Mouse (Mus musculus) c-Kit-negative CD71-positive TER-119-positive erythroid progenitor cells, embryonic 14.5 days (primary cell): ENCODE data around the gene Cfap100.

ENCODE experiments used
- DNase-seq: peaks from one replicate; pipeline ENCODE4 v3.0.0-alpha.2; 2013; ENCODE audit warnings: low read depth, low spot score

Cfap100 gene

GRCm38 (mm10) chr6:90428380-90428974 lies at the start of gene Cfap100:
Cfap100 (minus strand) TSS chr6:90428797.
- no peak for DNase-seq

- no peak for DNase-seq
Measured at GRCm38 (mm10) chr6:90476941-90477518, 48.4 kb upstream of the Cfap100 start.

- no peak for DNase-seq
Measured at GRCm38 (mm10) chr6:90475854-90476212, 47.2 kb upstream of the Cfap100 start.

DNA sequence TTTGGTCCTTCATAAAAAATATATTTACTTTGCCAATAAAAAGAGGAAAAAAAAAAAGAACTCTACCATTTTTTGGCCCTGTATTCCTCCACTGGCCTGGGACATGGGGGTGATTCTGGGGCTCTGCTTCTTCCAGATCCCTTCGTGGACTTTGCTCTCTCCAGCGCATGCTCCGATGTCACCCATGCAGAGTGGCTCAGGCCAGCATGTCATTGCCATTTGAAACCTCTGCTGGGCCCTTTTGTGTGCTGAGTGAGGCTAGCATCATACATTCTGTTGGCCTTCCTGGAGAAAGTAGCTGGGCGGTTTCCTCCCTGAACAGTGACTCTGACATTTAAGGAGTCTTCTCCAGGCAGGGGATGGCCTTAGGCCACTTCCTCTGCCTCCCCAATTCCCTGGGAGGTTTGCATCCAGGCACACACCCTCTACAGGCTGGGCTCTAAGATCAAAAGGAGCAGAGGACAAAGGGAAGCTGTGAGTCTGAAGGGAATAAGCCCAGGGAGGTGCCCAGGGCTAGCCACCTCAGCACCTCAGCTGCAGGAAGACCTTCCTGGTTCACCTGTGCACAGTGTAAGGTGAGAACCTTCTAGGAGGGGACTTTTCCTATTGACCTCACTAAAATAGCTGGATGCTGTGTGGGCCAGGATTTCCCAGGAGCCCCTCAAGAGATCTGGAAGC lies 46.7 kb upstream of the Cfap100 start:
- DNase-seq, result no peak

- DNase-seq, result no peak
Measured at GRCm38 (mm10) chr6:90474361-90474750, 45.8 kb upstream of the Cfap100 start.

GRCm38 (mm10) chr6:90473630-90474360 lies 45.2 kb upstream of the Cfap100 start:
- DNase-seq, result no peak

DNA sequence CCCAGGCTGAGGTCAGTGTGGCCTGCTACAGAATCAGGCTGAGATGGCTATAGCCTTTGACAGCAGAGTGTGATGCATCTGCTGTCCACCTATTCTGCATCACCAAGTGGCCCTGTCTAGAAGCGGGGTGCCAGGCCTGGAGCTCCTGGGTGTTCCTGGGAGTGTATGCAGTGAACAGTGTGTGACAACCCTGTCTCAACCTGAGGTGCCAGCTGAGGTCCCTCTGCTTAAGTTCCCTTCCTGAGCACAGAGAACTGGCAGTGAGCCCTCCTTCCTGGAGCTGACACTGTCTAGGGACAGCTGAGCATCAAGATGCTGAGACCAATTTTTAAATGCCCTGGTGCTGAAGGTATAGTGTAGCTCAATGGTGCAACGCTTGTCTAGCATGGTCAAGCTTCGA lies 44.1 kb upstream of the Cfap100 start:
- DNase-seq, result no peak

GRCm38 (mm10) chr6:90472079-90472478 lies 43.5 kb upstream of the Cfap100 start:
- no peak for DNase-seq

GRCm38 (mm10) chr6:90470947-90471541 lies 42.4 kb upstream of the Cfap100 start:
- no peak for DNase-seq

- no peak for DNase-seq
Measured at GRCm38 (mm10) chr6:90470255-90470654, 41.7 kb upstream of the Cfap100 start.

- no peak for DNase-seq
Measured at GRCm38 (mm10) chr6:90469041-90469440, 40.4 kb upstream of the Cfap100 start.

DNA sequence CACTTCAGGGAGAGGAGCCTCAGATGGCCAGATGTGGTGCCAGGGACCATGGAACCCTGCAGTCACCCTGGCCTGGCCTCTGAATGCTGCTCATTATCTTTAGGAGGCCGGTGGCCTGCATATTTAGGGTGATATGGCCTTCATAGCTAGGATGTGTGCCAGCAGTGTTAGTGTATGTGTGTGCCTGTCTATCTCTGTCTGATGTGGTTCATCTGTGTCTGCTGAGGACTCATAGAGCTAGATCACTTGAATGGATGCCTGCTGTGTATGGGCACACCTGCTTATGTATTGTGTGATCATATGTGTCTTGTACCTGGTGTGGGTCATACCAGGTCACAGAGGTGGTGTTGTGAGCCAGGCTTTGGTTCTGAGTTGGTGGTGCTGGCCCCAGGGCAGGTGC lies 39.6 kb upstream of the Cfap100 start:
- no peak for DNase-seq

GRCm38 (mm10) chr6:90466847-90467410 lies 38.3 kb upstream of the Cfap100 start:
- DNase-seq, result no peak

- DNase-seq, result no peak
Measured at GRCm38 (mm10) chr6:90466079-90466478, 37.5 kb upstream of the Cfap100 start.

GRCm38 (mm10) chr6:90465028-90465640 lies 36.5 kb upstream of the Cfap100 start:
- DNase-seq, result no peak

- no peak for DNase-seq
Measured at GRCm38 (mm10) chr6:90463890-90464421, 35.4 kb upstream of the Cfap100 start.

- DNase-seq, result no peak
Measured at GRCm38 (mm10) chr6:90463228-90463862, 34.7 kb upstream of the Cfap100 start.

DNA sequence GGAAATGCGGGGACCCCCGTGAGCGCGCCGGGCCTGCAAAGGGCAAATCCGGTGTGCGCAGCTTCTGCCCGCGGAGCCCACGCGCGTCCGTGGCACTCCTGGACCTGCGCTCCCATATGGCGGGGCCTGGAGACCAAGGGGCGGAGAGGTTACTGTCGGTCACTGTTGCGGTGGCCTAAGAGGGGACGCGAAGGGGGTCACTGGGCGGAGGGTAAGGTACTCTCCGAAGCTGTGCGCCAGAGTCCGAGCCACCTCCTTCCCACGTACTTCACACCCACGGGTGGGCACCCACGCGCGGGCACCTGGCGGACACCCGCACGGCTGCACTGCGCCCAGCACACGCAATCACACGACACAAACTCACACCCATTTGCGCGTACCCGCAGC lies 34.2 kb upstream of the Cfap100 start:
- no peak for DNase-seq

- no peak for DNase-seq
Measured at GRCm38 (mm10) chr6:90462181-90462706, 33.6 kb upstream of the Cfap100 start, which contains the start of gene Klf15. Klf15 (plus strand) TSS chr6:90462576.

GRCm38 (mm10) chr6:90461771-90462170 lies 33.2 kb upstream of the Cfap100 start:
- no peak for DNase-seq
